Mouse (Mus musculus) gonadal fat pad, adult 2 months (tissue): Measurements from ENCODE around the gene Haao. TPM values are rescaled to one million over a fixed set of nuclear protein-coding genes. Genes with fewer than 3 reads are reported as not detected.

Experiments
- DNase-seq: peaks from one replicate; pipeline ENCODE4 v3.0.0-alpha.2; 2012; ENCODE audit warnings: low read depth
- polyA plus RNA-seq: library from polyadenylated mRNA; depleted of rRNA; stranded (reverse); fragments of >200 nt; gene quantifications from 2 replicates; pipeline ENCODE4 v1.2.3, GENCODE M21; 2012; rRNA removed

Haao gene
- polyA plus RNA-seq, result 3.3 and 3.7 TPM in 2 replicates

DNA sequence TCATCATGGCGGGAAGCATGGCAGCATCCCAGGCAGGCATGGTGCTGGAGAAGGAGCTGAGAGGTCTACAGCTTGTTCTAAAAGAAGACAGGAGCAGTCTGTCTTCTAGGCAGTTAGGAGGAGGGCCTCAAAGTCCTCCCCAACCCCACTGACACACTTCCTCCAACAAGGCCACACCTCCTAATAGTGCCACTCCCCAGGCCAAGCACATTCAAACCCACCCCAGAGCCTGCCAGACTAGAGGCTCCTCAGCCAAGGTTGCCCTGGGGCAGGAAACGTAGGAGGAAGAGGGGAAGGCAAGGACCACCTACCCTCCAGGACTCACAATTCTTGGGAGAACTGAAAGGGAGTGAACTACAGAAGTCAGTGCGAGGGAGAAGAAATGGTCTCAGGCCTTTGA, at the start of gene Haao:
Gene Haao (minus strand): TSS at position 149 of the 400 bp plus-strand sequence.
- no peak for DNase-seq

DNA sequence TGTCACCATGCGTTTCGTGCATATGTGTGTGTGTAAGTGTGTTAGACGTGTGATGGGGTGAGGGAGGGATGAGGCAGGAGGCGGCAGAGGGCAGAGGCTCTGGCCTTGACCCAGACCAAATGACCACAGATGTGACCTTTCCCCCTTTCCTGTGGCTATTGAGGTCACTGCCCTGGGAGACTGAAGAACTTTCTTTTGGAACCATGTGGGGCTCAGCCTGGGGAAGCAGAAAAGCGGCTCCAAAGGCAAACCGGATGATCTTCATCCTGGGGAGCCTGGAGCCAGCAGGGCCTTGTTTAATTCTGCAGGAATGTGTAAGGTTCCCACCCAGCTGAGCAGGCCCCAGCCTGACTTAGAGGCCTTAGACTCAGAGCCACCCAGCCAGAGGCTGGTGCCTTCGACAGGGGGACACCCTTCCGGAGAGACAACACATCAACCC, 49.6 kb upstream of the Haao start:
- no peak for DNase-seq

DNA sequence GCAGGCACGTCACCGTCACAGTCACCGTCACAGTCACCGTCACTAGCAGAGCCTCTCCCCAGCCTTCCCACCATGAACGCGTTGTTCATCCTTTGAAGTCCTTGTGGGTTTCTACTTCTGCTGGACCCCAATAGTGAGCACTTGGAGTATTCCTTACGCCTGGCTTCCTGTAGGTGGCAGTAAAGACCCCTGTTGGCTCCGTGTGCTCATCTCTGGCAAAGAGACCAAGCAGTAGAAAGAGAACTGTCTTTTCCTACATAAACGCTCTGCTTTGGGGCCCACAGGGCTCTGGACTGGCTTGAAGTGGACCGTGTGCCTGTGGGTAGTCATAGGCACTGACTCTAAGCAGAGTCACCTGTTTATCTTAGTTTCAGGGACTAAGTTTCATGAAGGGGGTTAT, 49.0 kb upstream of the Haao start:
- DNase-seq, result no peak

- no peak for DNase-seq
Observed at GRCm38 (mm10) chr17:83895321-83895770, 47.6 kb upstream of the Haao start.

GRCm38 (mm10) chr17:83893134-83893533, 45.4 kb upstream of the Haao start:
- no peak for DNase-seq

DNA sequence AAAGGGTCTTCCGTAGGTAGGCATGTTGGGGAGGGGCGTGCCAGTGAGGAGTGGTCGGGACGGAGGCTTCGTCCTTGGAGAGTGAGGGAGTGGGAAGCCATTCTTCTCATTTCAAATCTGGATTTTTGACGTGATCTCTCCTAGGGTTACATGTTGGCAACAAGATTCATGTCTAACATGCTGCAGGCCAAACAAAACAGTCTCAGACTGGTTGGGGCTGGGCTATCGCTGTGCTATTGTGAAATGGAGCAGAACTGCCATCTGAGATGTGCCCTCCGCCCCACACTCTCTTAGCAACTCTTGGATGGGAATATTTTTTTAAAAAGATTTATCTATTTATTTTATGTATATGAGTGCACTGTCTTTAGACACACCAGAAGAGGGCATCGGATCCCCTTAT, 44.1 kb upstream of the Haao start:
- DNase-seq, result no peak

- no peak for DNase-seq
Observed at GRCm38 (mm10) chr17:83890373-83890696, 42.6 kb upstream of the Haao start.

DNA sequence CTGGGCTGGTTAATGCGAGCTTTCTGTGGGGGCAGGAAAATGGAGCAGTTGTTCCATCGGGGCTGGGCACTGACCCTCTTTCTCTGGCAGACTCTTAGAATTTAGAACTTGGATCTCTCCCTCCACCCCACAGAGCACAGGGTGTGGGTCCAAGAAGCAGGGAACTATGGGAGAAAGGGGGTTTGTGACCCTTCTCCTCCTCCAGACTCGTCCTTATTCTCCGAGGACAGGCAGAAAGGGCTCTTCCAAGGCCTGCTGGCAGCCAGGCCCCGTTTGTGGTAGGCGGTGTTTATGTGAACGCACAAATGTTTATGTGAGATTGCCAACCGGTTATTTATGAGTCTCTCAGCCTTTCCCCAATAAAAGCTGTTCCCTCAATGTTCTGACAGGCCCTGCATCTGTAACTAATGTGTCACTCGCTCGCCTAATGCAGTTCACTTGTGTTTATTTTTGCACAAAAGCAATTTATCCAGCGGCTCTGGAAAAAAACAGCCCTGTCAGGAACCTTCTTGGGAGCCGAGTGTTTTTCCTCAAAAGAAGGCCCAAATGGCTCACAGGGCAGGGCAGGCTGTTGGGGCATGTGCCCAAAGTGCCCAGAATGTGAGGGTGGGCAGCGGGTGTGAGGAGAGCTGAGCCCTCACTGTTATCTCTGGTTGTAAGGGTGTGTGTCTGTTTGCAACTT, 42.1 kb upstream of the Haao start:
- no peak for DNase-seq

DNA sequence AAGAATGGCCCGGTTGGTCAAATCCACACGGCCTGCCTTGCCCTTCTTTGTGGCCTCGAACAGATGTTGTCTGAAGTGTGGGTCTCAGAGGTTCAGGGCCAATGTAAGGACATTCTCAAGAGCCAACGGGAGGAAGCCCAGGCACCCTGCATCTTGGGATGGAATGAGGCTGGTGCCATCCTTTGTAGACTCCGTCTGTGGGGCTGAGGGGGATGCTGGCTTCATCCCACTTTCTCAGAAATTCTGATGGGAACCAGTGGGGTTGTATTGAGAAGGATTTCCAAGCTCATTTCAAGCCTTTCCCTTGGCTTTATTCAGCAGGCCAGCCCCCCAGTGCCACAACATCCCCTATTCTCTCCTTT, 41.5 kb upstream of the Haao start:
- DNase-seq, result no peak

- DNase-seq, result no peak
Observed at GRCm38 (mm10) chr17:83887241-83887640, 39.5 kb upstream of the Haao start.

DNA sequence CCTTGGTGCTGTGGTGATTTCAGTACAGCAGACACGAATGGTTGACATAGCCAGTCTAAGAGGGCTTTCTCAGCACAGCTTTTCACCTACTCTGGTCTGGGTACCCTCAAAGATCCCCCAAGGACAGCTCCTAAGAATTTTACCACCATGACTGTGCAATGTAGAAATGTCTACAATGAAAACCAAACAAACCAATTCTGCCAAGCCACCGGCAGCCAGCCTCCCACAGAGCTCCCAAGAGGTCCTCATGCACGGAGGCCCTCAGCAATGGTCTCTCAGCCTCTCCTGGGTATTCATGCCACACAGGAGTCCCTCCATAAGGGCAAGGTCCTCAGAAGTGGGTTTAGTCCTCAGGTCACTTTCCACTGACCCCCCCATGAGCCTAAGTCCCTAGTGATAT, 38.6 kb upstream of the Haao start:
- DNase-seq, result no peak

GRCm38 (mm10) chr17:83885750-83886149, 38.0 kb upstream of the Haao start:
- DNase-seq, result no peak

GRCm38 (mm10) chr17:83885021-83885582, 37.3 kb upstream of the Haao start:
- no peak for DNase-seq

DNA sequence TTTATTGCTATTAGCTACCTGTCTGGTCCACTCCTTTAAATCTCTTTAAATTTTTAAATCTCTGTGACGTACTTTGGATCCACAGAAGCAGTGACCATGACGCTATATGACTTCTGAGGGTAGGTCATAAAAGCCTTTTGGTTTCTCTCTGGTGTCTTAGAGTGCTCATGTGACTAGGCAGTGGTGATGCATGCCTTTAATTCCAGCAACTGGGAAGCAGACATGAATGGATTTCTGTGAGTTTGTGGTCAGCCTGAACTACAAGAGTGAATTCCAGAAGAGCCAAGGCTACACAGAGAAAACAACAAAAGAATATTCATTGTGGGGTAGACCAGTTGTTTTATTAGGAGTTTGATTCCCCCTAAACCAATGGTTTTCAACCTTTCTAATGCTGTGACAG, 35.0 kb upstream of the Haao start:
- no peak for DNase-seq

GRCm38 (mm10) chr17:83881071-83881470, 33.3 kb upstream of the Haao start:
- DNase-seq, result no peak

GRCm38 (mm10) chr17:83880174-83880710, 32.5 kb upstream of the Haao start:
- DNase-seq, result no peak

DNA sequence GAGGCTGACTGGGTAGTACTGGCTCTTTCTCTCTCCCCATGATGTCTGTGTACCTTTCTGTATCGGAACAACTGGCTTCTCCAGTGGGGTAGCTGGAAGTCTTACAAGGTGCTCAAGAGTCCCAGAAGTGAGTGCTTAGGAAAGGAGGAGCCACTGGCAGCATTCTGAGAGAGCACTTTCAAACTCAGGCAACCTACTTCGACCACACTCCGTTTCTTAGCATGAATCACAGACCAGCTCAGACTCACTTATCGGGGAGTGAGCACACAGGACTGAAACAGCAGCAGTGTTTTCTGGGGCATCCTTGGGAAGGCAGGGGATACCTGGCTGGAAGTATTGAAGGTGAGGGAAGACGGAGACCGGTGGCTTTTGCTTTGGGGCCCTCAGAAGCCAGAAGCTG, 31.9 kb upstream of the Haao start:
- no peak for DNase-seq

GRCm38 (mm10) chr17:83874610-83875009, 26.8 kb upstream of the Haao start:
- DNase-seq, result no peak

DNA sequence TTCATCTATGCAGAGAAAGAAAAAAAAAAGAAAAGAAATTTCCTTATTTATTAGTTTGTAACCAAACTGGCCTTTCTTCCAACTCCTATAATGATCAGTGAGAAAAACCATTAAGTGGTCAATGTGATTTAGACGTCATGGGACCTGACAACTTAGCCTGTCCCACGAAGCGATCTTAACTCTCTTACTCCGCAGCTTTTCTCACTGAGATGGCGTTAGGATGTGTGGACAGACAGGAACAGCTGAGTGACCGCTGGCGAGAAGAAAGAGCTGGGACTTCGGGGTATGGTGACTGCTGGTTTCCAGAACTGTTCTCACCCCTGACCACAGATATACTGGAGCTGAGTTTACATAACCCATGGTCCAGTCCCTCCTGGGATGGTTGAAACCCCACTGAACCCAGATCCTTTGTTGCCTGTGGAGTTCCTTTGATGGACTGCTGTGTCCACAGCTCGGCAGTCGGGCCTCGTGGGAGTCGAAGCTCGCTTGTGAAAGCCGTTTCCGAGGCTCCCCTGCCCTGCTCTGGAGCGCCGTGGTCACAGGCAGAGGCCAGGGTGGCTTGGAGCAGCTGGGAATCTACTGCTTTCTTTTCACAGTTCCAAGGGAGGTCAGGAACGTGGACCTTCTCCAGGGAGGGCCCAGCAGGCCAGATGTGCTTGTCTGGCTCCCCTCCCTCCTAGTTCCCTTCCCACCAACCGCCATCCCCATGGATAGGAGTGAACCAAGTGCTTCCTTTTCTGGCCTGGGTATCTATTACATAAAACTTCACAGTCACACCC, 25.8 kb upstream of the Haao start:
- DNase-seq, result no peak

DNA sequence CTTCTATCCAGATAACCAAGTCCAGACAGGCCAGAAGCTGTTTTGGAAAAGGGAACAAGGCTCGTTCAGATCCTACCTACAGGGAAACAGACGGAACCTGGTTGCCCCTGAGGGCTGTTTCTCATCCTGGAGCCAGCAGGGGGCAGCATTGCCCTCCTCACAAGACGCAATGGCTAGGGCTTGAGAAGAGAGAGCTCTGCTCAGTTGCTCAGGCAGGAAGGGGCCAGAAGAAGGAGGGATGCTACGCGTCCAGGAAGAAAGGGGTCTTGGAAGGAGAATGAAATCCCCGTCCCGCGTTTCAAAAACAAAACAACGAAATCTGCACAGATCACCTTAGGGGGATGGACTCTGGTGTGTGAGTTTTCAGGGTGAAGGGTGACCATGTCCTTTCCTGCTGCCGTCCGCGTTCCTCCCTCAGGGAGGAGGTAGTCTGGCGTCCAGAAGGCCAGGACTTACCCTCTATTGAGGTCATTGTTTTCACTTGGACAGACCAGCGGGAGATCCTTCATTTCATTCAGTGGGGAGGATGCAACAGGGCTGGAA, 25.1 kb upstream of the Haao start:
- DNase-seq, result peak; percentile 67

DNA sequence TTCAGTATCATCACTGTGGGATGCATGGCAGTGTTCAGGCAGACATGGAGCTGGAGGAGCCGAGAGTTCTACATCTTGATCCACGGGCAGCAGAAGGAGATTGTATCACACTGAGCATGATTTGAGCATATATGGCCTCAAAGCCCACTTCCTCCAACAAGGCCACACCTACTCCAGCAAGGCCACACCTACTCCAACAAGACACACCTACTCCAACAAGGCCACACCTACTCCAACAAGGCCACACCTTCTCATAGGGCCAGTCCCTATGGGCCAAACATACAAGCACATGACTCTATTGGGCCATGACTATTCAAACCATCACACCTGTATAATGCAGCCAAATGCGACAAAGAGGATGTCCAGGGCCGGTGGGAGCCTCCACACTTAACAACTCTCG, 23.6 kb upstream of the Haao start:
- no peak for DNase-seq

DNA sequence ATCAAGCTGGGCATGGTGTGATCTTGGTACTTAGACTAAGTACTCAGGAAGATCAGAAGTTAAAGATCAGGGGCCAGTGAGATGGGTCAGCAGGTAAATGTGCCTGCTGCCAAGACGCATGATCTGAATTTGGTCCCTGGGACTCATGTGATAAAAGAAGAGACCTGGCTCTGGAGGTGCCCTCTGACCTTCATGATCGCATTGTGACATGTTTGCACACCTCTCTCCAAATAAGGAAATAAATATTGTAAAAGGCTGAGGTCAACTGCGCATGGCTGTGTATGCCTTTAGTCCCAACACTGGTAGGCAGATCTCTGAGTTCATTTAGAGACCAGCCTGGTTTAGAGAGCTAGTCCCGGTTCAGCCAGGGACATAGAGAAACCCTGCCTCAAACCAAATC, 22.6 kb upstream of the Haao start:
- DNase-seq, result no peak

DNA sequence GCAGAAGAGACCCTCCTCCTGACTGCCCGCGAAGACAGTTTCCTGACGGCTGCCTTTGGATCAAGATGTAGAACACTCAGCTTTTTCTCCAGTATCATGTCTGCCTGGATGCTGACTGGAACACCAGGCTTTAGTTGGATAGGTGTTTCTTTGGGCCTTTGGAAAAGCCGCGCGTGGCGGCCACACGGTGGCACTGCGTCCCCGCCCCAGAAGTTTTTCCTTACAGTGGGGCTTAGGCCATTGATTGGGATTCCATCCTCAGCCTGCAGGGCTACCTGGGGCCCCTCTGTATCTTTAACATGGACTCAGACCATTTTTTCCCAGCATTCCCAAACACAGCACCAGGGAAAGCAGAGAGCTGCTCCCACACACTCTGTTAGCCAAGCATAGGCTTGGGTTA, 18.8 kb upstream of the Haao start:
- no peak for DNase-seq
